8 mouse cellular contexts compared by ENCODE assay signal in genomic region chr17:85395502-85395901, GRCm38 (mm10).
DNase-seq lines count a peak whose midpoint lies in the region; ATAC-seq and TF ChIP-seq lines count a peak whose summit lies in the region.

No protein-coding gene starts in this region.

- H3K9me3 ChIP-seq in heart, embryonic 12.5 days (replicated peaks): no peaks in the 10 kb centered on the region
- H3K9me3 ChIP-seq in heart, embryonic 10.5 days: no peaks in the 10 kb centered on the region
- H3K9me3 ChIP-seq in MEL (replicated peaks; ENCODE audit: insufficient read depth, low read length): no peaks in the 10 kb centered on the region
- H3K9me3 ChIP-seq in heart, embryonic 13.5 days: no peaks in the 10 kb centered on the region

- ATAC-seq in heart, embryonic 12.5 days (ENCODE audit: insufficient number of reproducible peaks, low FRiP score): peak; percentile 59; the same call in 1 of the 2 replicates
- ATAC-seq in heart, embryonic 13.5 days (ENCODE audit: extremely low read depth, insufficient number of reproducible peaks, low FRiP score, low TSS enrichment): no peak
- ATAC-seq in megakaryocyte progenitor cell, adult 5-6 weeks (replicated peaks; ENCODE audit: poor library complexity): peak; percentile 99

- peak in 1 of 2 experiments; percentile 56; a peak in 2 of 4 replicates for TF ChIP-seq EP300 in MEL (IDR thresholded peaks at IDR 0.05; ENCODE audit: low read depth in 1 of 2, low read length in 2 of 2)

- H3K36me3 ChIP-seq in heart, embryonic 12.5 days: no peaks in the 10 kb centered on the region
- H3K36me3 ChIP-seq in heart, embryonic 10.5 days: no peaks in the 10 kb centered on the region
- peaks cover 0 to 7% of the 10 kb centered on the region in 2 experiments; a peak in 2 of 4 replicates for H3K36me3 ChIP-seq in MEL (ENCODE audit: control insufficient read depth in 1 of 2, insufficient read depth in 2 of 2, low read length in 2 of 2)
- H3K36me3 ChIP-seq in heart, embryonic 13.5 days: no peaks in the 10 kb centered on the region

- intact Hi-C loops in left cerebral cortex, postnatal 10 days (cut with DNase I): no loop called here

- no peaks in the 10 kb centered on the region for H3K79me2 ChIP-seq in MEL (ENCODE audit: control insufficient read depth, insufficient read depth, low read length, poor library complexity)

- no peak overlapping the region for H3K4me2 ChIP-seq in heart, embryonic 12.5 days
- H3K4me2 ChIP-seq in heart, embryonic 13.5 days: peak overlapping the region; percentile 25

- no peak for TF ChIP-seq POLR2A in MEL (IDR thresholded peaks at IDR 0.05; ENCODE audit: control insufficient read depth in 1 of 2, insufficient read depth in 1 of 2, low read depth in 1 of 2, low read length in 2 of 2, poor library complexity in 1 of 2)

- WGBS in heart, embryonic 12.5 days: 47% methylated on average over 5 of the region's 5 CpGs
- WGBS in heart, embryonic 10.5 days: 52% methylated on average over 5 of the region's 5 CpGs
- WGBS in heart, embryonic 13.5 days: 42% methylated on average over 5 of the region's 5 CpGs

- no peak overlapping the region for H3K4me3 ChIP-seq in heart, embryonic 12.5 days
- no peak overlapping the region for H3K4me3 ChIP-seq in heart, embryonic 10.5 days
- peak overlapping the region; percentile 15 to 18; a peak in 3 of 4 replicates for H3K4me3 ChIP-seq in MEL (ENCODE audit: control insufficient read depth in 1 of 2, insufficient read depth in 1 of 2, low read depth in 2 of 2, low read length in 2 of 2)
- no peak overlapping the region for H3K4me3 ChIP-seq in heart, embryonic 13.5 days

- no peak overlapping the region for H3K27ac ChIP-seq in heart, embryonic 12.5 days (ENCODE audit: poor library complexity, severe bottlenecking)
- H3K27ac ChIP-seq in heart, embryonic 10.5 days: no peak overlapping the region
- no peak overlapping the region; the same call in 1 of the 2 replicates for H3K27ac ChIP-seq in MEL (ENCODE audit: control insufficient read depth, low read depth, low read length)
- H3K27ac ChIP-seq in heart, embryonic 13.5 days (replicated peaks): no peak overlapping the region

- DNase-seq in heart, embryonic 10.5 days (ENCODE audit: low spot score): no peak
- DNase-seq in MEL (ENCODE audit: low read depth, low spot score): peak; percentile 87
- no peak for DNase-seq in cerebellum, postnatal 4 days (ENCODE audit: low spot score in 2 of 2)
- DNase-seq in layer of hippocampus, adult 11-12 months (ENCODE audit: low spot score): no peak
- no peak for DNase-seq in left cerebral cortex, postnatal 10 days (ENCODE audit: extremely low spot score in 1 of 2, low spot score in 2 of 2)

- no peak for TF ChIP-seq RAD21 in MEL (IDR thresholded peaks at IDR 0.05; ENCODE audit: low read depth, low read length)

- TF ChIP-seq CTCF in MEL (IDR thresholded peaks at IDR 0.05 in 2 of 3, conservative IDR thresholded peaks at IDR 0.05 in 1 of 3; ENCODE audit: control insufficient read depth in 1 of 3, insufficient read depth in 1 of 3, low read depth in 2 of 3, low read length in 3 of 3, poor library complexity in 1 of 3, severe bottlenecking in 1 of 3): no peak

- H3K27me3 ChIP-seq in heart, embryonic 12.5 days (replicated peaks): no peaks in the 10 kb centered on the region
- no peaks in the 10 kb centered on the region for H3K27me3 ChIP-seq in heart, embryonic 10.5 days (ENCODE audit: insufficient read depth, poor library complexity, severe bottlenecking)
- H3K27me3 ChIP-seq in MEL (ENCODE audit: control insufficient read depth in 1 of 2, insufficient read depth in 2 of 2, low read length in 2 of 2): no peaks in the 10 kb centered on the region
- H3K27me3 ChIP-seq in heart, embryonic 13.5 days (replicated peaks): no peaks in the 10 kb centered on the region

- no peak overlapping the region for H3K9ac ChIP-seq in heart, embryonic 12.5 days
- peak overlapping the region; percentile 31; the same call in 1 of the 2 replicates for H3K9ac ChIP-seq in MEL (ENCODE audit: control insufficient read depth, low read depth, low read length, poor library complexity, severe bottlenecking)
- no peak overlapping the region for H3K9ac ChIP-seq in heart, embryonic 13.5 days

- peaks cover 7% of the 10 kb centered on the region for H3K4me1 ChIP-seq in heart, embryonic 12.5 days (replicated peaks)
- peaks cover 4% of the 10 kb centered on the region; the same call in 1 of the 2 replicates for H3K4me1 ChIP-seq in heart, embryonic 10.5 days
- peaks cover 3% of the 10 kb centered on the region in 2 experiments; a peak in 2 of 4 replicates for H3K4me1 ChIP-seq in MEL (ENCODE audit: control insufficient read depth in 1 of 2, insufficient read depth in 2 of 2, low read length in 2 of 2)
- peaks cover 5% of the 10 kb centered on the region for H3K4me1 ChIP-seq in heart, embryonic 13.5 days

TF ChIP-seq in MEL, 35 proteins besides CTCF, POLR2A, EP300 and RAD21:
- TF ChIP-seq MXI1 (IDR thresholded peaks at IDR 0.05; ENCODE audit: low read depth, low read length) (peak; percentile 51; the same call in 1 of the 2 replicates), RCOR1 (IDR thresholded peaks at IDR 0.05; ENCODE audit: low read depth, low read length) (peak; percentile 94), MYC (IDR thresholded peaks at IDR 0.05; ENCODE audit: low read depth, low read length) (0 out of 2 replicates have a peak, but pooled peaks have one; percentile 9), MAX (IDR thresholded peaks at IDR 0.05; ENCODE audit: low read length) (no peak), HCFC1 (IDR thresholded peaks at IDR 0.05; ENCODE audit: low read depth, low read length) (0 out of 2 replicates have a peak, but pooled peaks have one; percentile 27), GATA1 (IDR thresholded peaks at IDR 0.05; ENCODE audit: low read depth, low read length) (peak; percentile 47; the same call in 1 of the 2 replicates), USF2 (IDR thresholded peaks at IDR 0.05; ENCODE audit: borderline replicate concordance in 1 of 2, insufficient read depth in 1 of 2, low read depth in 1 of 2, low read length in 2 of 2) (no peak), ETS1 (IDR thresholded peaks at IDR 0.05; ENCODE audit: low read depth, low read length) (peak; percentile 94), SIN3A (IDR thresholded peaks at IDR 0.05; ENCODE audit: low read length) (peak; percentile 85), MAZ (IDR thresholded peaks at IDR 0.05; ENCODE audit: low read depth, low read length) (0 out of 2 replicates have a peak, but pooled peaks have one; percentile 48), TBP (IDR thresholded peaks at IDR 0.05; ENCODE audit: low read depth, low read length) (peak; percentile 50; the same call in 1 of the 2 replicates), ELF1 (IDR thresholded peaks at IDR 0.05; ENCODE audit: low read depth, low read length) (peak; percentile 55), ZNF384 (IDR thresholded peaks at IDR 0.05; ENCODE audit: low read depth, low read length) (peak; percentile 98), TCF12 (IDR thresholded peaks at IDR 0.05; ENCODE audit: low read depth, low read length) (peak; percentile 48; the same call in 1 of the 2 replicates), UBTF (IDR thresholded peaks at IDR 0.05; ENCODE audit: borderline replicate concordance, insufficient read depth, low read depth, low read length) (no peak), CHD1 (IDR thresholded peaks at IDR 0.05; ENCODE audit: low read depth, low read length) (no peak)

Comparison
In these comparisons a context has a peak if more than half of its experiments do, and no peak if none do; other contexts are left out.
1. H3K4me3 ChIP-seq: peak in MEL (2 of 2); none in heart, embryonic 12.5 days (single experiment), heart, embryonic 10.5 days (single experiment) and heart, embryonic 13.5 days (single experiment).